Mouse (Mus musculus) megakaryocyte, adult 5-6 weeks (primary cell): Measurements from ENCODE around the gene Ifnab. TPM values are rescaled to one million over a fixed set of nuclear protein-coding genes. Genes with fewer than 3 reads are reported as not detected.
A peak's percentile ranks its signal among the peaks of the same experiment; 100 is the strongest.

Source experiments
- ATAC-seq: 2 replicates; pipeline ENCODE4 v1.8.0; 2016; ENCODE audit warnings: mild to moderate bottlenecking, inconsistent platforms; ENCODE audit not compliant: poor library complexity, severe bottlenecking
- total RNA-seq, 2 experiments: library from RNA; stranded (forward) in 1 of 2; stranded (reverse) in 1 of 2; fragments of 153-499, 151-499 nt in 1 of 2; fragments of 221-1000, 200-1000 nt in 1 of 2; gene quantifications; 2 replicates each; pipeline versions ENCODE4 v1.2.3 to v1.2.4; 2015 to 2017

Gene Ifnab
- total RNA-seq, 2 experiments from 2014 or later, result not detected

- 0 out of 2 replicates have a peak, but pooled peaks have one; percentile 57 for ATAC-seq
These were observed 10.8 kb downstream of the Ifnab start for GRCm38 (mm10) chr4:88680362-88680761.

- no peak for ATAC-seq
These were observed 14.3 kb downstream of the Ifnab start, which contains the start of gene Ifna16 for GRCm38 (mm10) chr4:88676824-88677223. TSS of gene Ifna16 (minus strand) at chr4:88676924.

- ATAC-seq, result no peak
These were observed 35.7 kb downstream of the Ifnab start for GRCm38 (mm10) chr4:88655461-88655860.

- no peak for ATAC-seq
These were observed 37.5 kb downstream of the Ifnab start for GRCm38 (mm10) chr4:88653644-88654043.

GRCm38 (mm10) chr4:88644359-88644758 lies 46.8 kb downstream of the Ifnab start, which contains the start of gene Ifna13:
TSS of gene Ifna13 (minus strand) at chr4:88644459.
- ATAC-seq, result no peak

- no peak for ATAC-seq
These were observed 48.6 kb downstream of the Ifnab start for GRCm38 (mm10) chr4:88642526-88642925.

- ATAC-seq, result peak; percentile 97
These were observed 49.9 kb downstream of the Ifnab start for GRCm38 (mm10) chr4:88641077-88641831.

GRCm38 (mm10) chr4:88640704-88641076 lies 50.5 kb downstream of the Ifnab start:
- ATAC-seq, result peak; percentile 19

Other genes starting within 250 kb of the Ifnab start
Only the 30 nearest of the 32 such genes appear.
- not detected in 2 replicates for gene Ifna15, start 133.1 kb downstream of the Ifnab start, total RNA-seq (2015)
- gene Ifna15, start 133.1 kb downstream of the Ifnab start, total RNA-seq (2017), result not detected in 2 replicates
- gene Ifna14, start 119.6 kb downstream of the Ifnab start, total RNA-seq (2015), result not detected in 2 replicates
- not detected in 2 replicates for gene Ifna14, start 119.6 kb downstream of the Ifnab start, total RNA-seq (2017)
- gene Ifna9, start 99.0 kb downstream of the Ifnab start, total RNA-seq (2015), result not detected in 2 replicates
- not detected in 2 replicates for gene Ifna9, start 99.0 kb downstream of the Ifnab start, total RNA-seq (2017)
- gene Ifna12, start 88.0 kb downstream of the Ifnab start, total RNA-seq (2015), result not detected in 2 replicates
- gene Ifna12, start 88.0 kb downstream of the Ifnab start, total RNA-seq (2017), result not detected in 2 replicates
- gene C87499, start 56.9 kb downstream of the Ifnab start, total RNA-seq (2015), result not detected in 2 replicates
- not detected in 2 replicates for gene C87499, start 56.9 kb downstream of the Ifnab start, total RNA-seq (2017)
- not detected in 2 replicates for gene Ifna13, start 46.9 kb downstream of the Ifnab start, total RNA-seq (2015)
- not detected in 2 replicates for gene Ifna13, start 46.9 kb downstream of the Ifnab start, total RNA-seq (2017)
- gene Ifna16, start 14.4 kb downstream of the Ifnab start, total RNA-seq (2015), result not detected in 2 replicates
- gene Ifna16, start 14.4 kb downstream of the Ifnab start, total RNA-seq (2017), result not detected in 2 replicates
- not detected in 2 replicates for gene Ifna2, start 7.4 kb downstream of the Ifnab start, total RNA-seq (2015)
- not detected in 2 replicates for gene Ifna2, start 7.4 kb downstream of the Ifnab start, total RNA-seq (2017)
- gene Gm26566, start 30.4 kb upstream of the Ifnab start, total RNA-seq (2015), result not detected in 2 replicates
- gene Gm26566, start 30.4 kb upstream of the Ifnab start, total RNA-seq (2017), result 0.55 TPM in 1 of 2 replicates, not detected in the other
- gene Klhl9, start 31.1 kb upstream of the Ifnab start, total RNA-seq (2015), result 56.7 and 61.1 TPM in 2 replicates
- 83.8 and 85.5 TPM in 2 replicates for gene Klhl9, start 31.1 kb upstream of the Ifnab start, total RNA-seq (2017)
- not detected in 2 replicates for gene Gm13271, start 63.5 kb upstream of the Ifnab start, total RNA-seq (2015)
- not detected in 2 replicates for gene Gm13271, start 63.5 kb upstream of the Ifnab start, total RNA-seq (2017)
- gene Gm13283, start 68.8 kb upstream of the Ifnab start, total RNA-seq (2015), result not detected in 2 replicates
- 0.18 and 0.20 TPM in 2 replicates for gene Gm13283, start 68.8 kb upstream of the Ifnab start, total RNA-seq (2017)
- not detected in 2 replicates for gene Gm13290, start 82.5 kb upstream of the Ifnab start, total RNA-seq (2015)
- not detected in 2 replicates for gene Gm13290, start 82.5 kb upstream of the Ifnab start, total RNA-seq (2017)
- not detected in 2 replicates for gene Gm13289, start 85.6 kb upstream of the Ifnab start, total RNA-seq (2015)
- not detected in 2 replicates for gene Gm13289, start 85.6 kb upstream of the Ifnab start, total RNA-seq (2017)
- not detected in 2 replicates for gene Gm13272, start 88.5 kb upstream of the Ifnab start, total RNA-seq (2015)
- not detected in 2 replicates for gene Gm13272, start 88.5 kb upstream of the Ifnab start, total RNA-seq (2017)
- not detected in 2 replicates for gene Ifnz, start 90.8 kb upstream of the Ifnab start, total RNA-seq (2015)
- gene Ifnz, start 90.8 kb upstream of the Ifnab start, total RNA-seq (2017), result not detected in 2 replicates
- gene Gm13276, start 94.3 kb upstream of the Ifnab start, total RNA-seq (2015), result not detected in 2 replicates
- gene Gm13276, start 94.3 kb upstream of the Ifnab start, total RNA-seq (2017), result not detected in 2 replicates
- gene Gm13277, start 97.3 kb upstream of the Ifnab start, total RNA-seq (2015), result not detected in 2 replicates
- gene Gm13277, start 97.3 kb upstream of the Ifnab start, total RNA-seq (2017), result not detected in 2 replicates
- gene Gm13278, start 100.2 kb upstream of the Ifnab start, total RNA-seq (2015), result not detected in 2 replicates
- gene Gm13278, start 100.2 kb upstream of the Ifnab start, total RNA-seq (2017), result not detected in 2 replicates
- gene Gm13275, start 103.1 kb upstream of the Ifnab start, total RNA-seq (2015), result not detected in 2 replicates
- not detected in 2 replicates for gene Gm13275, start 103.1 kb upstream of the Ifnab start, total RNA-seq (2017)
- not detected in 2 replicates for gene Gm13279, start 106.0 kb upstream of the Ifnab start, total RNA-seq (2015)
- not detected in 2 replicates for gene Gm13279, start 106.0 kb upstream of the Ifnab start, total RNA-seq (2017)
- not detected in 2 replicates for gene Gm13285, start 108.3 kb upstream of the Ifnab start, total RNA-seq (2015)
- gene Gm13285, start 108.3 kb upstream of the Ifnab start, total RNA-seq (2017), result not detected in 2 replicates
- gene Gm13287, start 111.9 kb upstream of the Ifnab start, total RNA-seq (2015), result not detected in 2 replicates
- gene Gm13287, start 111.9 kb upstream of the Ifnab start, total RNA-seq (2017), result not detected in 2 replicates
- gene Gm13288, start 114.2 kb upstream of the Ifnab start, total RNA-seq (2015), result not detected in 2 replicates
- gene Gm13288, start 114.2 kb upstream of the Ifnab start, total RNA-seq (2017), result not detected in 2 replicates
- gene Ifna7, start 124.9 kb upstream of the Ifnab start, total RNA-seq (2015), result not detected in 2 replicates
- not detected in 2 replicates for gene Ifna7, start 124.9 kb upstream of the Ifnab start, total RNA-seq (2017)
- gene Ifna11, start 128.6 kb upstream of the Ifnab start, total RNA-seq (2015), result not detected in 2 replicates
- gene Ifna11, start 128.6 kb upstream of the Ifnab start, total RNA-seq (2017), result not detected in 2 replicates
- not detected in 2 replicates for gene Ifna6, start 136.1 kb upstream of the Ifnab start, total RNA-seq (2015)
- not detected in 2 replicates for gene Ifna6, start 136.1 kb upstream of the Ifnab start, total RNA-seq (2017)
- not detected in 2 replicates for gene Ifna5, start 144.2 kb upstream of the Ifnab start, total RNA-seq (2015)
- gene Ifna5, start 144.2 kb upstream of the Ifnab start, total RNA-seq (2017), result not detected in 2 replicates
- gene Ifna4, start 150.5 kb upstream of the Ifnab start, total RNA-seq (2015), result not detected in 2 replicates
- not detected in 2 replicates for gene Ifna4, start 150.5 kb upstream of the Ifnab start, total RNA-seq (2017)
- gene Ifna1, start 158.7 kb upstream of the Ifnab start, total RNA-seq (2015), result not detected in 2 replicates
- not detected in 2 replicates for gene Ifna1, start 158.7 kb upstream of the Ifnab start, total RNA-seq (2017)